Mouse (Mus musculus) lung, adult 2 months (tissue): Measurements from ENCODE around the gene Adprh. TPM values are rescaled to one million over a fixed set of nuclear protein-coding genes. Genes with fewer than 3 reads are reported as not detected.

Experiments used
- DNase-seq: peaks from one replicate; pipeline ENCODE4 v3.0.0; 2022
- H3K4me1 ChIP-seq: fragments of 200-500 bp; 2 replicates; pipeline ENCODE4 v1.6.1; 2011; ENCODE audit warnings: low read length; ENCODE audit not compliant: control insufficient read depth, insufficient read depth
- H3K4me3 ChIP-seq: fragments of 200-500 bp; replicated peaks from 2 replicates; pipeline ENCODE3; 2011; ENCODE audit warnings: low read depth, mild to moderate bottlenecking, control low read depth, low read length; ENCODE audit errors: extremely low read depth
- CTCF ChIP-seq: fragments of 200-500 bp; IDR thresholded peaks from 2 replicates; pipeline ENCODE4 v1.5.1; 2011; ENCODE audit warnings: mild to moderate bottlenecking, low read length, control low read depth; ENCODE audit not compliant: insufficient read depth
- POLR2A ChIP-seq: fragments of 200-500 bp; IDR thresholded peaks from 2 replicates; pipeline ENCODE4 v1.6.1; 2011; ENCODE audit warnings: low read depth, mild to moderate bottlenecking, control low read depth, low read length, borderline replicate concordance; ENCODE audit errors: extremely low read depth
- whole genome bisulfite sequencing: fragments of 180-500 bp; shearing (Covaris S2); methylation state at CpG from one replicate; pipeline ENCODE4 v1.1.7; 2018; 5-methylcytosine and 5-hydroxymethylcytosine counted together
- polyA plus RNA-seq: library from polyadenylated mRNA; depleted of rRNA; stranded (reverse); fragments of >200 nt; gene quantifications from 2 replicates; pipeline ENCODE4 v1.2.3, GENCODE M21; 2012

Gene Adprh
- polyA plus RNA-seq, 1 experiment: 27.0 TPM

GRCm38 (mm10) chr16:38445046-38445445 lies 7.5 kb downstream of the Adprh start:
- Histone ChIP-seq H3K4me1 (no peaks in the 10 kb centered on the region), H3K4me3 (no peak overlapping the region)
- TF ChIP-seq CTCF (no peak), POLR2A (no peak)
- WGBS: 76% methylated on average over 1 of the region's 1 CpGs
- DNase-seq: no peak

- no peaks in the 10 kb centered on the region for H3K4me1 ChIP-seq
- WGBS: 93% methylated on average over 7 of the region's 7 CpGs
- H3K4me3 ChIP-seq: no peak overlapping the region
- no peak for DNase-seq
- TF ChIP-seq POLR2A: no peak
- TF ChIP-seq CTCF: no peak
Observed at GRCm38 (mm10) chr16:38443721-38444464, 8.6 kb downstream of the Adprh start.

- WGBS: 82% methylated on average over 8 of the region's 8 CpGs
- no peak for TF ChIP-seq CTCF
- Histone ChIP-seq H3K4me3 (no peak overlapping the region), H3K4me1 (no peaks in the 10 kb centered on the region)
- no peak for DNase-seq
Observed at GRCm38 (mm10) chr16:38442216-38442615, 10.3 kb downstream of the Adprh start.

GRCm38 (mm10) chr16:38441611-38442010 lies 10.9 kb downstream of the Adprh start:
- DNase-seq: no peak
- H3K4me1 ChIP-seq: no peaks in the 10 kb centered on the region
- H3K4me3 ChIP-seq: no peak overlapping the region
- no peak for TF ChIP-seq CTCF
- 71% methylated on average over 5 of the region's 5 CpGs for WGBS

- 72% methylated on average over 6 of the region's 6 CpGs for WGBS
Observed at GRCm38 (mm10) chr16:38440403-38440802, 12.1 kb downstream of the Adprh start.

GRCm38 (mm10) chr16:38439190-38439589 lies 13.3 kb downstream of the Adprh start:
- no peaks in the 10 kb centered on the region for H3K4me1 ChIP-seq
- H3K4me3 ChIP-seq: no peak overlapping the region
- TF ChIP-seq CTCF (no peak), POLR2A (no peak)
- DNase-seq: no peak
- WGBS: 83% methylated on average over 1 of the region's 1 CpGs

More at GRCm38 (mm10) chr16:38440403-38440802, 12.1 kb downstream of the Adprh start:
- Histone ChIP-seq H3K4me3 (no peak overlapping the region), H3K4me1 (no peaks in the 10 kb centered on the region)
- TF ChIP-seq CTCF (no peak), POLR2A (no peak)
- DNase-seq: no peak

GRCm38 (mm10) chr16:38434295-38434795 lies 18.2 kb downstream of the Adprh start:
- 88% methylated on average over 4 of the region's 4 CpGs for WGBS
- Histone ChIP-seq H3K4me3 (no peak overlapping the region), H3K4me1 (no peaks in the 10 kb centered on the region)
- no peak for TF ChIP-seq POLR2A
- TF ChIP-seq CTCF: no peak
- no peak for DNase-seq

- Histone ChIP-seq H3K4me3 (no peak overlapping the region), H3K4me1 (no peaks in the 10 kb centered on the region)
- no peak for DNase-seq
- no peak for TF ChIP-seq CTCF
- TF ChIP-seq POLR2A: no peak
- 89% methylated on average over 8 of the region's 8 CpGs for WGBS
Observed at GRCm38 (mm10) chr16:38433514-38433913, 19.0 kb downstream of the Adprh start.

GRCm38 (mm10) chr16:38432498-38433425 lies 19.7 kb downstream of the Adprh start, which contains the start of gene Pla1a:
Gene Pla1a (minus strand): TSS chr16:38433145.
- Histone ChIP-seq H3K4me1 (no peaks in the 10 kb centered on the region), H3K4me3 (no peak within 1 kb of the TSS)
- no peak for DNase-seq
- TF ChIP-seq POLR2A: no peak
- no peak for TF ChIP-seq CTCF
- 59% methylated on average over 11 of the region's 11 CpGs for WGBS
